ENCODE assay signal across 9 mouse cellular contexts in genomic region chr6:89042478-89043239, GRCm38 (mm10).
A peak's percentile ranks its signal among the peaks of the same experiment; 100 is the strongest.
DNase-seq lines count a peak whose midpoint lies in the region; ATAC-seq and TF ChIP-seq lines count a peak whose summit lies in the region.
"Had no signal": no experiment of that assay in that cellular context is flagged by ENCODE, and none has a peak within 500 bp of the region (broad histone marks: within the 10 kb centered on the region; RNA-seq: fewer than 3 reads in every experiment).

No protein-coding gene starts in this region.

- no peak overlapping the region for H3K9ac ChIP-seq in stomach, embryonic 15.5 days
- H3K9ac ChIP-seq in stomach, postnatal 0 days (ENCODE audit: low read length) = no peak overlapping the region
- H3K9ac ChIP-seq in liver, embryonic 12.5 days = no peak overlapping the region
- H3K9ac ChIP-seq: liver, embryonic 13.5 days had no signal

- 28% methylated on average over 24 of the region's 24 CpGs for whole genome bisulfite sequencing in stomach, embryonic 15.5 days
- WGBS in stomach, postnatal 0 days = 24% methylated on average over 24 of the region's 24 CpGs
- 24% methylated on average over 24 of the region's 24 CpGs for WGBS in liver, embryonic 12.5 days (ENCODE audit: insufficient replicate concordance)

- no peak for TF ChIP-seq EP300 in stomach, postnatal 0 days (optimal IDR thresholded peaks at IDR 0.05)

- no peak overlapping the region for H3K27ac ChIP-seq in stomach, embryonic 15.5 days
- no peak overlapping the region for H3K27ac ChIP-seq in stomach, postnatal 0 days (replicated peaks)
- H3K27ac ChIP-seq in liver, embryonic 12.5 days = no peak overlapping the region
- H3K27ac ChIP-seq: liver, embryonic 13.5 days had no signal

- DNase-seq in embryo, embryonic 10 days (ENCODE audit: low spot score) = peak; percentile 32
- no peak for DNase-seq in embryo, embryonic 10.5 days (ENCODE audit: low spot score)
- no peak for DNase-seq in stomach, postnatal 0 days (ENCODE audit: low spot score)
- DNase-seq in naive thymus-derived CD4-positive, alpha-beta T cell, adult 2 months (ENCODE audit: low read depth) = peak; percentile 67
- DNase-seq in ovary, postnatal 10 days (ENCODE audit: low spot score) = no peak
- DNase-seq in heart, postnatal 25 days (ENCODE audit: low spot score) = no peak
- DNase-seq: liver, embryonic 13.5 days had no signal

- H3K4me2 ChIP-seq in stomach, embryonic 15.5 days = no peak overlapping the region
- H3K4me2 ChIP-seq in stomach, postnatal 0 days (replicated peaks; ENCODE audit: low read depth) = no peak overlapping the region
- no peak overlapping the region for H3K4me2 ChIP-seq in liver, embryonic 12.5 days
- H3K4me2 ChIP-seq: liver, embryonic 13.5 days had no signal

- H3K4me1 ChIP-seq in stomach, embryonic 15.5 days = peaks cover 4% of the 10 kb centered on the region; the same call in 1 of the 2 replicates
- no peaks in the 10 kb centered on the region for H3K4me1 ChIP-seq in stomach, postnatal 0 days (replicated peaks; ENCODE audit: control insufficient read depth, insufficient read depth)
- H3K4me1 ChIP-seq in liver, embryonic 12.5 days = no peaks in the 10 kb centered on the region
- H3K4me1 ChIP-seq: liver, embryonic 13.5 days had no signal

- no peak overlapping the region for H3K4me3 ChIP-seq in stomach, embryonic 15.5 days (replicated peaks)
- no peak overlapping the region for H3K4me3 ChIP-seq in stomach, postnatal 0 days (ENCODE audit: low read depth, low read length)
- H3K4me3 ChIP-seq in liver, embryonic 12.5 days = no peak overlapping the region
- H3K4me3 ChIP-seq: liver, embryonic 13.5 days had no signal

- no peaks in the 10 kb centered on the region for H3K36me3 ChIP-seq in stomach, embryonic 15.5 days
- no peaks in the 10 kb centered on the region for H3K36me3 ChIP-seq in stomach, postnatal 0 days (ENCODE audit: control insufficient read depth, insufficient read depth, low read length)
- H3K36me3 ChIP-seq in liver, embryonic 12.5 days = no peaks in the 10 kb centered on the region
- H3K36me3 ChIP-seq: liver, embryonic 13.5 days had no signal

- intact Hi-C loops in heart, postnatal 25 days (cut with DNase I) = no loop called here

- 0 out of 2 replicates have a peak, but pooled peaks have one; percentile 39 for ATAC-seq in stomach, embryonic 15.5 days (ENCODE audit: insufficient read depth, low FRiP score, low read depth)
- no peak for ATAC-seq in stomach, postnatal 0 days (ENCODE audit: low FRiP score, low TSS enrichment)
- ATAC-seq in liver, embryonic 12.5 days = no peak

- no peaks in the 10 kb centered on the region for H3K9me3 ChIP-seq in stomach, embryonic 15.5 days
- no peaks in the 10 kb centered on the region for H3K9me3 ChIP-seq in stomach, postnatal 0 days (ENCODE audit: control insufficient read depth, low read length)
- no peaks in the 10 kb centered on the region for H3K9me3 ChIP-seq in liver, embryonic 12.5 days (replicated peaks)
- H3K9me3 ChIP-seq: liver, embryonic 13.5 days had no signal

- H3K27me3 ChIP-seq in stomach, embryonic 15.5 days (replicated peaks) = no peaks in the 10 kb centered on the region
- no peaks in the 10 kb centered on the region for H3K27me3 ChIP-seq in stomach, postnatal 0 days (ENCODE audit: control insufficient read depth, insufficient read depth, low read length)
- H3K27me3 ChIP-seq in liver, embryonic 12.5 days (replicated peaks) = peaks cover 19% of the 10 kb centered on the region; the same call in 1 of the 2 replicates
- H3K27me3 ChIP-seq: liver, embryonic 13.5 days had no signal

- no peak for TF ChIP-seq CTCF in stomach, postnatal 0 days (IDR thresholded peaks at IDR 0.05; ENCODE audit: low read depth)

Comparison
In these comparisons a context has a peak if more than half of its experiments do, and no peak if none do; other contexts are left out.
1. DNase-seq: peak in embryo, embryonic 10 days (single experiment) and naive thymus-derived CD4-positive, alpha-beta T cell, adult 2 months (single experiment); none in embryo, embryonic 10.5 days (single experiment), stomach, postnatal 0 days (single experiment), ovary, postnatal 10 days (single experiment) and heart, postnatal 25 days (single experiment).